Mouse (Mus musculus) gastrocnemius, adult 18-20 months (tissue): ENCODE data around the gene Hykk. TPM values are rescaled to one million over a fixed set of nuclear protein-coding genes. Genes with fewer than 3 reads are reported as not detected.

ENCODE experiments used
- DNase-seq: peaks from one replicate; pipeline ENCODE4 v3.0.0; 2021; ENCODE audit warnings: low spot score
- total RNA-seq, 2 experiments: library from RNA; stranded (reverse); gene quantifications; 2 replicates each; pipeline ENCODE4 v1.2.3; 2021

Hykk gene
- total RNA-seq, 2 experiments from 2014 or later, result 0.64 to 0.66 TPM

- no peak for DNase-seq
These were observed 64.5 kb downstream of the Hykk start for GRCm38 (mm10) chr9:54981291-54982191.

GRCm38 (mm10) chr9:54982401-54982800 is 65.3 kb downstream of the Hykk start:
- DNase-seq, result no peak

DNA sequence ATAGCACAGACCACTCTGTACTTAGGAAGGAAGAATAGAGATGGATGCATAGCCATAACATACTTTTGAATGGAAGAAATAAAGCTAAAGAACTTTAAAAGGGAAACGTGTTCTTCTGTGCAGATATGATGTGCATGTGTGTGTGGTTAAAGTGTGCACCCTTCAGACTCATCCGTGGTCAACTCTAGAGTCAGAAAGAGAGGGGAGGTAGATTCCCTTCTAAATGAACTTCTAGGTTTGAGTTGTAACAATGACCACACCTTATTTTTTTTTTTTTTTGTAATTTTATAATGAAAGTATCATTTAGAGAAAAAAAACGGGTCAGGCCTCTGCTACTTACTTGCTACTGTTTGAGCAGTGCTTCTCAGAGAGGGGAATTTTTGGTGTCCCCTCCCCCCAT is 73.3 kb downstream of the Hykk start:
- no peak for DNase-seq

- DNase-seq, result no peak
These were observed 77.3 kb downstream of the Hykk start for GRCm38 (mm10) chr9:54994381-54994780.

DNA sequence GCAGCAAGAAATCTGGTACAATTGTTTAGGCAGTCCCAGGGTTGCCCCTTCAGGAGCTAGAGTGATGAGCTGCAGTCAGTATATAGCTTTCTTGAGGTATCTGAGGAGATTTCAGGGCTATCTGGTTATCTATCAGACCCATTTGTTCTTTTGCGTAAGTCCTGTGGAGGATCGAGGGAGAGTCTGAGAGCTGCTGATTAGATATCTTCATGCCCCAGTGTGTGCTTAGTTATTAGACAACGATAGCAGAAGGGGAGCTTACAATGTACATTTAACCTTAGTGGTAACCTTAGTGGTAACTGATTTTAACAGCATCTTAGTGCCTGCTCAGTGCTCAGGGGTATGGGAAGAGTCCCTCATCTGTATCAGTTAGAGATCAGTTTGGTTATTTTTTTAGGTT is 78.6 kb downstream of the Hykk start:
- DNase-seq, result no peak

Other genes with a start within 250 kb of the Hykk start
- gene Dnaja4, start 218.4 kb upstream of the Hykk start, total RNA-seq, result 100 to 1,000 TPM in 1 of 2 experiments, 10 to 100 TPM in 1; 60.1 to 115 TPM
- 10 to 100 TPM; 19.0 to 21.6 TPM for gene Wdr61, start 182.8 kb upstream of the Hykk start, total RNA-seq
- gene Crabp1, start 152.5 kb upstream of the Hykk start, total RNA-seq, result under 1 TPM; 0.80 to 0.88 TPM
- gene Ireb2, start 53.5 kb upstream of the Hykk start, total RNA-seq, result 10 to 100 TPM; 16.6 to 17.7 TPM
- 100 to 1,000 TPM; 117 to 128 TPM for gene Psma4, start 33.5 kb downstream of the Hykk start, total RNA-seq
- not detected for gene AY074887, start 33.7 kb downstream of the Hykk start, total RNA-seq
- not detected for gene Chrna5, start 63.6 kb downstream of the Hykk start, total RNA-seq
- not detected for gene Chrna3, start 109.3 kb downstream of the Hykk start, total RNA-seq
- gene Chrnb4, start 131.5 kb downstream of the Hykk start, total RNA-seq, result under 1 TPM in 1 of 2 experiments, not detected in 1; 0.07 TPM
- 10 to 100 TPM; 36.0 to 36.3 TPM for gene Ube2q2, start 231.6 kb downstream of the Hykk start, total RNA-seq